Mouse (Mus musculus): ENCODE data around the gene Atg2b. TPM values are rescaled to one million over a fixed set of nuclear protein-coding genes. Genes with fewer than 3 reads are reported as not detected.
A peak's percentile ranks its signal among the peaks of the same experiment; 100 is the strongest.

Gene Atg2b
- polyA plus RNA-seq, 1 experiment from 2014 or later, result 11.6 TPM

- Histone ChIP-seq H3K9me3 (ENCODE audit: control insufficient read depth, low read length) (no peaks in the 10 kb centered on the region), H3K27me3 (ENCODE audit: control insufficient read depth, insufficient read depth, low read length) (no peaks in the 10 kb centered on the region), H3K36me3 (ENCODE audit: control insufficient read depth, insufficient read depth, low read length) (peaks cover 15% of the 10 kb centered on the region; the same call in 1 of the 2 replicates), H3K4me2 (no peak overlapping the region), H3K4me3 (ENCODE audit: low read depth, low read length) (no peak overlapping the region), H3K27ac (ENCODE audit: low read depth, low read length) (no peak overlapping the region), H3K9ac (ENCODE audit: low read length) (no peak overlapping the region), H3K4me1 (ENCODE audit: control insufficient read depth, insufficient read depth, low read length) (no peaks in the 10 kb centered on the region)
- 81% methylated on average over 4 of the region's 4 CpGs for WGBS
- ATAC-seq (ENCODE audit: low FRiP score) (no peak), DNase-seq (ENCODE audit: low spot score, missing footprints) (no peak)
Measured at GRCm38 (mm10) chr12:105637554-105637953, 47.5 kb downstream of the Atg2b start.

- DNase-seq (ENCODE audit: low spot score, missing footprints), result no peak
- Histone ChIP-seq H3K9ac (ENCODE audit: low read length) (no peak overlapping the region), H3K4me2 (no peak overlapping the region), H3K36me3 (ENCODE audit: control insufficient read depth, insufficient read depth, low read length) (peaks cover 15% of the 10 kb centered on the region; the same call in 1 of the 2 replicates), H3K4me3 (ENCODE audit: low read depth, low read length) (no peak overlapping the region), H3K27ac (ENCODE audit: low read depth, low read length) (no peak overlapping the region), H3K9me3 (ENCODE audit: control insufficient read depth, low read length) (no peaks in the 10 kb centered on the region), H3K4me1 (ENCODE audit: control insufficient read depth, insufficient read depth, low read length) (no peaks in the 10 kb centered on the region), H3K27me3 (ENCODE audit: control insufficient read depth, insufficient read depth, low read length) (no peaks in the 10 kb centered on the region)
- 91% methylated on average over 9 of the region's 9 CpGs for WGBS
- ATAC-seq (ENCODE audit: low FRiP score), result no peak
Measured at GRCm38 (mm10) chr12:105636551-105636950, 48.5 kb downstream of the Atg2b start.

- ATAC-seq (ENCODE audit: low FRiP score), result no peak
Measured at GRCm38 (mm10) chr12:105634374-105635067, 50.5 kb downstream of the Atg2b start.

GRCm38 (mm10) chr12:105625798-105626197, 59.2 kb downstream of the Atg2b start:
- no peaks in the 10 kb centered on the region for H3K9me3 ChIP-seq (ENCODE audit: control insufficient read depth, low read length)
- H3K4me3 ChIP-seq (ENCODE audit: low read depth, low read length), result no peak overlapping the region
- no peak overlapping the region for H3K9ac ChIP-seq (ENCODE audit: low read length)
- ATAC-seq (ENCODE audit: low FRiP score), result no peak
- no peaks in the 10 kb centered on the region for H3K27me3 ChIP-seq (ENCODE audit: control insufficient read depth, insufficient read depth, low read length)
- peaks cover 6% of the 10 kb centered on the region; the same call in 1 of the 2 replicates for H3K36me3 ChIP-seq (ENCODE audit: control insufficient read depth, insufficient read depth, low read length)
- no peaks in the 10 kb centered on the region for H3K4me1 ChIP-seq (ENCODE audit: control insufficient read depth, insufficient read depth, low read length)
- H3K27ac ChIP-seq (ENCODE audit: low read depth, low read length), result no peak overlapping the region
- no peak for DNase-seq (ENCODE audit: low spot score, missing footprints)
- WGBS, result 80% methylated on average over 7 of the region's 7 CpGs
- no peak overlapping the region for H3K4me2 ChIP-seq

More at GRCm38 (mm10) chr12:105634374-105635067, 50.5 kb downstream of the Atg2b start:
- no peaks in the 10 kb centered on the region for H3K4me1 ChIP-seq (ENCODE audit: control insufficient read depth, insufficient read depth, low read length)
- peaks cover 11% of the 10 kb centered on the region; the same call in 1 of the 2 replicates for H3K36me3 ChIP-seq (ENCODE audit: control insufficient read depth, insufficient read depth, low read length)
- H3K4me2 ChIP-seq, result no peak overlapping the region
- H3K4me3 ChIP-seq (ENCODE audit: low read depth, low read length), result no peak overlapping the region
- no peak overlapping the region for H3K9ac ChIP-seq (ENCODE audit: low read length)
- 94% methylated on average over 13 of the region's 13 CpGs for WGBS
- H3K27ac ChIP-seq (ENCODE audit: low read depth, low read length), result no peak overlapping the region
- no peaks in the 10 kb centered on the region for H3K9me3 ChIP-seq (ENCODE audit: control insufficient read depth, low read length)
- no peaks in the 10 kb centered on the region for H3K27me3 ChIP-seq (ENCODE audit: control insufficient read depth, insufficient read depth, low read length)
- DNase-seq (ENCODE audit: low spot score, missing footprints), result no peak

GRCm38 (mm10) chr12:105622981-105623539, 62.0 kb downstream of the Atg2b start:
- peaks cover 10% of the 10 kb centered on the region; the same call in 1 of the 2 replicates for H3K36me3 ChIP-seq (ENCODE audit: control insufficient read depth, insufficient read depth, low read length)
- no peak overlapping the region for H3K27ac ChIP-seq (ENCODE audit: low read depth, low read length)

GRCm38 (mm10) chr12:105622048-105622447, 63.0 kb downstream of the Atg2b start:
- no peak for DNase-seq (ENCODE audit: low spot score, missing footprints)
- Histone ChIP-seq H3K27ac (ENCODE audit: low read depth, low read length) (no peak overlapping the region), H3K4me2 (no peak overlapping the region), H3K4me3 (ENCODE audit: low read depth, low read length) (no peak overlapping the region), H3K9ac (ENCODE audit: low read length) (no peak overlapping the region), H3K36me3 (ENCODE audit: control insufficient read depth, insufficient read depth, low read length) (peaks cover 10% of the 10 kb centered on the region; the same call in 1 of the 2 replicates), H3K27me3 (ENCODE audit: control insufficient read depth, insufficient read depth, low read length) (no peaks in the 10 kb centered on the region), H3K9me3 (ENCODE audit: control insufficient read depth, low read length) (no peaks in the 10 kb centered on the region), H3K4me1 (ENCODE audit: control insufficient read depth, insufficient read depth, low read length) (no peaks in the 10 kb centered on the region)
- no peak for ATAC-seq (ENCODE audit: low FRiP score)
- 96% methylated on average over 7 of the region's 7 CpGs for WGBS

More at GRCm38 (mm10) chr12:105622981-105623539, 62.0 kb downstream of the Atg2b start:
- Histone ChIP-seq H3K27me3 (ENCODE audit: control insufficient read depth, insufficient read depth, low read length) (no peaks in the 10 kb centered on the region), H3K9me3 (ENCODE audit: control insufficient read depth, low read length) (no peaks in the 10 kb centered on the region), H3K4me1 (ENCODE audit: control insufficient read depth, insufficient read depth, low read length) (no peaks in the 10 kb centered on the region), H3K9ac (ENCODE audit: low read length) (no peak overlapping the region), H3K4me3 (ENCODE audit: low read depth, low read length) (no peak overlapping the region), H3K4me2 (no peak overlapping the region)
- DNase-seq (ENCODE audit: low spot score, missing footprints), result no peak
- 55% methylated on average over 12 of the region's 12 CpGs for WGBS
- ATAC-seq (ENCODE audit: low FRiP score), result no peak

GRCm38 (mm10) chr12:105613559-105613958, 71.5 kb downstream of the Atg2b start:
- Histone ChIP-seq H3K9ac (ENCODE audit: low read length) (no peak overlapping the region), H3K27me3 (ENCODE audit: control insufficient read depth, insufficient read depth, low read length) (no peaks in the 10 kb centered on the region), H3K4me2 (no peak overlapping the region), H3K9me3 (ENCODE audit: control insufficient read depth, low read length) (no peaks in the 10 kb centered on the region), H3K27ac (ENCODE audit: low read depth, low read length) (no peak overlapping the region), H3K36me3 (ENCODE audit: control insufficient read depth, insufficient read depth, low read length) (no peaks in the 10 kb centered on the region), H3K4me3 (ENCODE audit: low read depth, low read length) (no peak overlapping the region), H3K4me1 (ENCODE audit: control insufficient read depth, insufficient read depth, low read length) (no peaks in the 10 kb centered on the region)
- ATAC-seq (ENCODE audit: low FRiP score) (no peak), DNase-seq (ENCODE audit: low spot score, missing footprints) (no peak)
- WGBS, result 93% methylated on average over 10 of the region's 10 CpGs

- no peaks in the 10 kb centered on the region for H3K9me3 ChIP-seq (ENCODE audit: control insufficient read depth, low read length)
- peak; percentile 61 for ATAC-seq (ENCODE audit: low FRiP score)
- H3K27ac ChIP-seq (ENCODE audit: low read depth, low read length), result no peak overlapping the region
- H3K4me2 ChIP-seq, result no peak overlapping the region
- no peaks in the 10 kb centered on the region for H3K36me3 ChIP-seq (ENCODE audit: control insufficient read depth, insufficient read depth, low read length)
- no peaks in the 10 kb centered on the region for H3K4me1 ChIP-seq (ENCODE audit: control insufficient read depth, insufficient read depth, low read length)
- WGBS, result 17% methylated on average over 7 of the region's 7 CpGs
- no peak overlapping the region for H3K9ac ChIP-seq (ENCODE audit: low read length)
- no peak overlapping the region for H3K4me3 ChIP-seq (ENCODE audit: low read depth, low read length)
- peak; percentile 96 for DNase-seq (ENCODE audit: low spot score, missing footprints)
- H3K27me3 ChIP-seq (ENCODE audit: control insufficient read depth, insufficient read depth, low read length), result peaks cover 7% of the 10 kb centered on the region
Measured at GRCm38 (mm10) chr12:105611748-105612147, 73.3 kb downstream of the Atg2b start.

- Histone ChIP-seq H3K9ac (ENCODE audit: low read length) (no peak overlapping the region), H3K4me2 (no peak overlapping the region), H3K4me3 (ENCODE audit: low read depth, low read length) (no peak overlapping the region), H3K36me3 (ENCODE audit: control insufficient read depth, insufficient read depth, low read length) (no peaks in the 10 kb centered on the region), H3K9me3 (ENCODE audit: control insufficient read depth, low read length) (no peaks in the 10 kb centered on the region), H3K27me3 (ENCODE audit: control insufficient read depth, insufficient read depth, low read length) (peaks cover 13% of the 10 kb centered on the region), H3K4me1 (ENCODE audit: control insufficient read depth, insufficient read depth, low read length) (peaks cover under 1% of the 10 kb centered on the region), H3K27ac (ENCODE audit: low read depth, low read length) (no peak overlapping the region)
- ATAC-seq (ENCODE audit: low FRiP score), result no peak
- WGBS, result 91% methylated on average over 2 of the region's 2 CpGs
- no peak for DNase-seq (ENCODE audit: low spot score, missing footprints)
Measured at GRCm38 (mm10) chr12:105611045-105611444, 74.0 kb downstream of the Atg2b start.

Data from midbrain, embryonic 11.5 days (tissue).